Mouse (Mus musculus): Measurements from ENCODE around the gene Gucd1. TPM values are rescaled to one million over a fixed set of nuclear protein-coding genes. Genes with fewer than 3 reads are reported as not detected.
"Not testable (repeated sequence)": the region's sequence is repeated elsewhere in the genome, so short reads cannot be mapped to it uniquely, and the experiment has no call there.

The Gucd1 gene
- total RNA-seq, 1 experiment from 2014 or later = 28.8 TPM

DNA sequence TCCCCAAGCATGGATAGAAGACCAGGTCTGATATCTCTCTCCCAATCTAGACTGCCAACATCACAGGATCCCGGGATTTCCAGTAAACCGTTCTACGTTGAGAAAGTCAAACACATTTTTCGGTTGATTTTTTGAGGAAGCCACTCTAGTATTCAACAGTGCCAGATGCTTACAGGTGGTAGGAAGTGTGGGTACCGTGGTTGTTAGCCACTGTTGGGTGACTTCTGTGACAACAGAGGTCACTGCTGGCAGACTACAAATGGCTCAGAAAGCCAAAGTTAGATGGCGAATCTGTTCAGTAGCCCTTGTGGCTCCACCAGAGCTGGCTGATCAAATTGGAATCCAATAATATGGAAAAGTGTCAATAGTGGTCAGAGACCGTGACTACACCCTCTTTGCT lies 14.1 kb downstream of the Gucd1 start:
- DNase-seq = no peak

DNA sequence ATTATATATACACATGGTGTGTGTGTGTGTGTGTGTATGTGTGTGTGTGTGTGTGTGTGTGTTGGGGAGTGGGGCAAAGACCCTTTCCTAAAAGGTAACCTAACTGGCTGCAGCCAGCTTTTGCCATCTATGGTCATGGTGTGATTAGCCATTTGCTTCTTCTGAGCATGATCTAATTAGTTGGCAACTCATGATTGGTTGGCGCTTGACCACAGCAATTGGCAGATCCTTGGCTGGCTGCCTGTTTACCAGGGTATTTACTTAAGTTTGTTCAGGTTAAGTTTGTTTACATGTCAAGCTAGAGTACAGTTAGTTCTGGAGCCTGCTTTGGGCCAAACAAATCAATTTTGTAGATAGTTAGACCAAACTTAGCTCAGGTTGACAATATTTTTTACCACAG lies 16.1 kb downstream of the Gucd1 start:
- no peak for DNase-seq

DNA sequence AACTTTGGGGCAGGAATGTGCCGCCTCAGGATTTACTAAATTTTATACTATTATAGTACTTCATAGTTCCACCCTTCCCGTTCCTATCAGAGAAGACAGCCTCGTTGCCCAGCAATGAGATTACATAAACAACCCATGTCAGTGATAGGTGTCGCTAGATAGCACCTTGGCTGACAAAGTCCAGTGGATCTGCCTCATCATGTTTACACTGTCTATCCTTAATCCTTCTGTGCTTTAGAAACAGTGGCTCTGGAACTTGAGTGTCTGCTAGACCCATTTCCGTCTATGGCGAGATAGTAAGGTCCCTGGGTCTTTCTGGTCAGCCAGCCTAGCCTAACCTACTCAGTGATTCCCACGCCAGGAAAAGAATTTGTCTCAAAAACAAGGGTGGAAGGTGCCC lies 17.4 kb downstream of the Gucd1 start:
- DNase-seq = no peak

DNA sequence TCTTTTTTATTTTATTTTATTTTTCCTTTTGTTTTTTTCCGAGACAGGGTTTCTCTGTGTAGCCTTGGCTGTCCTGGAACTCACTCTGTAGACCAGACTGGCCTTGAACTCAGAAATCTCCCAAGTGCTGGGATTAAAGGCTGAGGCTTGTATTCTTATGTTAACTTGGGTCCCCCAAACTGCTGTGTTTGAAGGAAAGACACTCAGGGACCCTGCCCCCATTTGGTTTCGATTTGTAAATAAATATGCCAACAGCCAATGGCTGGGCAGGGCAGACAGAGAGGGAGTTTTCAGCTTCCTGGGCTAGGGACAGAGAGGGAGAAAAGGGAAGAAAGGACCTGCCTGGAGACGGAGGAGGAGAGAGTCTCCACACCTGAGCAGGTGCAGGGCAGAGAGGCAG lies 18.0 kb downstream of the Gucd1 start:
- no peak for DNase-seq

DNA sequence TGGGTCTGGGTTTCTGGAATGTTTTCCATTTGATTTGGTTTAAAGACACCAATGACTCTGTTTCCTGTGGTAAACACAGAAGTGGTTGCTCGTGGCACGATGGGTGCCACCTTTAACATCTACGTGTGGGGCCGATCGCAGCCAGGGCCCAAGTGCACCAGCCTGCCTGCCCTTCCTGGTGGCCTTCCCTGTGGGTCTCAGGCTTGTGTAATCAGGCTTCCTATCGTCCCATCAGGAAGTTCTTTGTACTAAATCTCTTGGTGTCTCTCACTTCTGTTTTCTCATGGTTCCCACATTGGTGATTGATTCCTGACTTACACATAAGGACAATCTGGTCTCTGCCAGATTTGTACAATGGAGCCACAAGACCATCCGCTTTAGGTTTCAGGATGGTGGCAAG lies 18.6 kb downstream of the Gucd1 start:
- not testable (repeated sequence) for DNase-seq

DNA sequence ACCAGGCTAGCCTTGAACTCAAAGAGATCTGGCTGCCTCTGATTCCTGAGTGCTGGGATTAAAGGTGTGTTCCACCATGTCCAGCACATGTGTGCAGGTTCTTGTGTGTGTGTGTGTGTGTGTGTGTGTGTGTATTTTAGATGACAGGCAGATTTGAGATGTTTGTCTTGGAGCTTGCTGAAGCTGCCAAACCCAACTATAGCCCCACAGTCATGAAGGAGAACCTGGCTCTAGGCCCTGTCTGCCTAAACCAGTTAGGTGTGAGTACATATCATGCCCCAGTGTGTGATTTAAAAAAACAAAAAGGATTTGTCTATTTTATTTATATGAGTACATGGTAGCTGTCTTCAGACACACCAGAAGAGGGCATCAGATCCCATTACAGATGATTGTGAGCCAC lies 21.9 kb downstream of the Gucd1 start:
- no peak for DNase-seq

DNA sequence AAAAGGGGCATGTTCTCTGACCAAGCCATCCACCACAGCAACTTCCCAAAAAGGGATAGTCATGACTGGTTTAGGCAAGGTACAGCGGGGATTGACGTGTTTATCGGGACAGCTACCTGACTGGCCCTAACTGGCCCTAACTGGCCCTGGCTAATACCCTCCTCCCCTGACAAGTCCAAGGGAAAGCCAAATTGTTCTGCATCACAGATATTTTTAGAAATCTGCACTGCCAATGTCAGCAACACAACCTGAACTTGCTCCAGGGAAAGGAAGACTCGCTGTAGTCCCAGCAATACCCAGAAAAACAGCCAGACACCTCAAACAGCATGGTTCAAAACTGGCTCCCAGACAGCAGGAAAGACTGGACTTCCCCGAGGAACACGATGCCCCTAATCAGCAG lies 22.5 kb downstream of the Gucd1 start:
- no peak for DNase-seq

DNA sequence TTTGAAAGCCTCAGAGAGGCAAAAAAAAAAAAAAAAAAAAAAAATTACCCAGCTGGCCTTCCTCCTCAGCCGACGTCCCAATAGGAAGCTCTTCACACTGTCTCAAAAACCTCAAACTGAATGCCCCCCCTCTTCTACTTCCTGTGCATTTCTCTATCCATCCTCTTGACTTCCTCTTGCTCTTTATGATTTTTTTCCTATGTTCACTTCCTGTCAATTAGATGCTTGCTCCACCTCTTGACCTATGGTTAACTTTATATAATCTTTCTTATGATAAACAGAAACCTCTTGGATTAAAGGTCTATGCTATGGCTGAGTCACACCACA lies 25.9 kb downstream of the Gucd1 start:
- no peak for DNase-seq

DNA sequence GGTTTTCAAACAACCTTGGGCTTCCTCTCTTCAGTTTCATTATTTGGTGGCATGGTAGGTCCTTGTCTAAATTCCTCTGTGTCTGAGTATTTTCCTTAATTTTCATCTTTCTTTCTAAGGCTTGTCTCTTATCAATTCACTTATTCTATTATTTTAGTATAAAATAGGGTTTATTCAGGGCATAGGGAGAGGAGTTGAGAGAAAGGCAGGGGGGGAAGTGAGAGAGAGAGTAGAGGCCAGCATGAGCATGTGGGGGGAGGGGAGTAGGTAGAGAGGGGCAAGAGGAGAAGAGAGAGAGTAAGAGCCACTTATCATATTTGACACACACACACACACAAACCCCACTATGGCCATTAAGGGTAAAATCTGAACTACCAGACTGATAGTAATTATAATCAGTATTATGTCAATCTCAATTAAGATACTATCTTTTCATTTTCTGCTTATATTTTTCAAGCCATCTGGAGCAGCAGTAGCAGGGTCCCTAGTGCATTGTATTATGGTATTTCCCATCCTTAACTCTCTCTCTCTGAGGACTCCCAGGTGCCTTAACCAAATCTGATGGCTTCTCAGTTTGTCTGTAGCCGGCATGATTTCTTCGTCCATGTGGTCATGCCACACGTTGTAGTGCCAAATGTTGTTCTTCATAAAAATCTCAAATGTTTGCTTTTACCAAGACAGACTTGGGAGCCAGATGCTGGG lies 26.4 kb downstream of the Gucd1 start:
- DNase-seq = no peak

DNA sequence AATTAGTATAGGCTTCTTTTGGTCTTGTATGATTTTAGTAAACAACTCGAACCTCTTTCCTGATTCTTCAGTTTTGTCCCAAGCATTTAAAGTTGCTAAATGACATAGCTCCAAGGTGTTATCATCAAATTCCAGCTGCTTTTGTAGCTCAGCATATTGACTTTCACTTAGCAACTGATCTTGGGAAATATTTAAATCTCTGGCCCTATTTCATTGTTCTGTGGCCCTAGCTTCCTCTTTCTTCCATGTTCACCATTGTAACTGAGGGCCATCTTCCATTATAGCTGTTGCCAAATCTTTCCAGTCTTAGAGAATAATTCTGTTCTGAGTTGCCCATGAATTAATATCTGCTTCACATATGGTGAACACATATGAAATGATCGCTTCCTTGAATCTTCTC lies 27.0 kb downstream of the Gucd1 start:
- no peak for DNase-seq

DNA sequence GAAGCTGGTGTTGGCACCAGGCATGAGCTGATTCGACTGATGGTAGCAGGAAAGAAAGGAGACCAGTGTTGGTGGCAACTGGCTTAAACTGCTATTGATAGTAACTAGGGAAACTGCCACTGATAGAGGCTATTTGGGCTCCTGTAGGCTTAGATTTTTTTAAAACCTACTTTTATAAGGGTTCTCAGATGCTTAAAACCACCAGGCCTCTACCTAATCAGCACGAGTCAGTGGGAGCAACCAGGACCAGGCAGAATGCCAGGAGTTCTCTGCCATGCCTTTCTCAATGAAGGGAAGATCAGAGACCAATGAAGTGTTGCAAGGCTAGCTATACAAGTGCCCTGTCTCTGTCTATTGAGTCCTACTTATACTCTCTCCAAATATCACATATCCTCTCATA lies 28.2 kb downstream of the Gucd1 start:
- no peak for DNase-seq

DNA sequence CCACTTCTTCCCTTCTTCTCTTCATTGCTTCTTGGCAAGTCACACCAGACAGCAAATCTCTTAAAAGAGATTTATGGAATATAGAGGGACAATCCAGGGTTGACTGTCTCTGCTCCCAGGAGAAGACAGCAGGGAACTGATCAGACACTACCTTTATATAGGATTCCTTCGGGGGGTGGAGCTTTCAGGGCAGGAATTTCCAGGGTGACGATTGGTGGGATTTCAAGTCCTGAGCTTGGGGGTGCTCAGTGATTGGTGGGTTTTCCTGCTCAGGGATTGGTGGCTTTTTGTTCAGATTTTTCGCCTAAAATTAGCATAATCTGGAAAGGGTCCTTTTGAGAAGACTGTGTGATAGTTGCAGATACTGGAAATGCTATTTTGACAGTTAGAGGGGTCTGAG lies 30.6 kb downstream of the Gucd1 start:
- no peak for DNase-seq

DNA sequence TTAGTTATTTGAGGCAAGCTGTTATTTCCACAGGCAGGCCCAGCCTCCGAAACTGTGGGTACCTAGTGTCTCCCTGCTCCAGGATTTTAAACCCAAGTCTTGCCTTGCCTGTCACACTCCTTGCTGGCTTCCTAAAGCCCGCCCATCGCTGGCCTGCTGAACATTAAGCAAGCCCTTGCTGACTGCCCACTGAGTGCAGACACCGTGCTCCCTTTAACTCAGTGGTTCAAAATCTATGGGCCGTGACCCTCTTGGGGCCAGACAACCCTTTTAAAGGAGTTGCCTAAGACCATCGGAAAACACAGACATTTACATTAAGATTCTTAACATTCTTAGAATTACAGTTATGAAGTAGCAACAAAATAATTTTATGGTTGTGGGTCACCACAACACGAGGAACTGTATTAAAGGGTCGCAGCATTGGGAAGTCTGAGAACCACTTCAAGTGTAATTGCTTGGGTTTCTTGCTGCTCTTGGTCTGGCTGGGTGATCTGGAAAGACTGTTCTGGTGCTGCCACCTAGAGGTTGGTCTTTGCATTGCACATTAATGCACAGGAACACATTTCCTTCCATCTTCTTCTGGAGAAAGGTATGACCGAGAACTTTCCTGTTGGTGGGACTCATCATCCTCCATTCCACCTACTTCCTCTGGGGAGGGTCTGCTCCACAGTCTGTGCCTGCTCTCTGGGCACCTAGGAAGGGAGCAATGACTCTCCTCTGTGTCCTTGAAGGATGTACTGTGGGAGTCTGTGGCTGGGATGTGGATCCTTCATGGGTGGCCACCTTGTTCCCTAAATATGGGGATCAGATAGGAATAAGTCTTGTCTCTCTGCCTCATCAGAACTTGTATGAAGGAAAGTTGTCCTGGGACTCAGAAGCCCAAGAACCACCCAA lies 31.4 kb downstream of the Gucd1 start:
- DNase-seq = peak; percentile 75

DNA sequence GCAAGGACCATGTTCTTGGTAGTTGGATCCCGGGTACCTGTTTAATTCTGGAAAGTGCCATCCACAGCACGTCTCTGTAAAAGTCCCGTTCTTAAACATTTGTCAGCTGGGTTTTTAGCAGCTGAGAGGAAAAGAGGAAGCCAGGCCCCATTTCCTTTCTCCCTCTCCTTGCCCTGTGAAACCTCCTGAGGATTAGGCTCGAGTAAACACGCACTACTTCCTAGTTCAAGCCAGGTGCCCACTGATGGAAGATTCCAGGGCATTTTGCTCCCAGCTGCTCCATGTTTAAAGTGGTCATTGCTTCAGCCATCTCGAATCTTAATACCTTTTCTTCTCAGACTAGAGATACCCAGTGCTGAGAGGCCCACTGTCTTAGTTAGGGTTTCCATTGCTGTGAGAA lies 33.0 kb downstream of the Gucd1 start:
- DNase-seq = no peak

DNA sequence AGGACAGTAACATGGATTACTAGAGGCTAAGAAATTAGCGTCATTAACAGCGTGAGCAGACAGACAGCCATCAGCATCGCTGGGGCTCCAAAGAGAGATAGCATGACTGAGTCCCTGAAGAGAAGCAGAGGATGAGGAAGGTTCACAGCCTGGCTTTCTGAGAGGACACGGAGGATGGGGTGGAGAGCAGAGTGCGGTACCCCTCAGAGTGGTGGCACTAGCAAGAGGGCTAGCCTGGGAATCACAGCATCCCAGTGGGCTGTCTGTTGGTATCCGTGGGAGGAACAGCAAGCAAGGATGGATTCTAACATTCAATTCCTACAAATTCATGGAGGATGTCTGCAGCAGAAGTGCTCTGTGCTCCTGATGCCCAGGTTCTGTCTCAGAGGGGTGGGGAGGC lies 33.7 kb downstream of the Gucd1 start:
- no peak for DNase-seq

DNA sequence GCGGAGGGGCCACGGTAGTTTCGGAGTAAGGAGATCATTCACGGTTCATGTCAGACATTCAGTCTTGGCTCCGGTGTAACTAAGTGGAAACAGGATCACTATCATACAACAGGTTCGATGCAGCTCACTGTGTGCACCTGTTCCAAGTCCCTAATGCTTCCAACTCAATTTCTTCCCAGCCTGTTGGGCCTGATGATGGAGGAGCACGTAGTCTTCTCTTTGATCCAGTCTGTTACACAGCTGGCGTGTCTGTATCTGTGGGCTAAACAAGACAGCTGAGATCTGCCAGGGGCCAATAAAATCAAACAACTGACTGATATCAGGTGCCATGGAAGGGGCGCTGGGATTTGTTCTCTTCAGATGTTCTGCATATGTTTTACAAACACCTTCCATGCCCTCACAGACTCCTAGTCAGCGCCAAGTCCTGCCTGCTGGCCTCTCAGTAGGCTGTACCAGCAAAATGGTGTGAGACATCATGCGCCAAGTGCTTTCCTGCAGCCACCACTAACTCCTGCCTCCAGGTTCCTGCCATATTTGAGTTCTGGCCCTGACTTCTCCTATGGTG lies 34.8 kb downstream of the Gucd1 start:
- no peak for DNase-seq

DNA sequence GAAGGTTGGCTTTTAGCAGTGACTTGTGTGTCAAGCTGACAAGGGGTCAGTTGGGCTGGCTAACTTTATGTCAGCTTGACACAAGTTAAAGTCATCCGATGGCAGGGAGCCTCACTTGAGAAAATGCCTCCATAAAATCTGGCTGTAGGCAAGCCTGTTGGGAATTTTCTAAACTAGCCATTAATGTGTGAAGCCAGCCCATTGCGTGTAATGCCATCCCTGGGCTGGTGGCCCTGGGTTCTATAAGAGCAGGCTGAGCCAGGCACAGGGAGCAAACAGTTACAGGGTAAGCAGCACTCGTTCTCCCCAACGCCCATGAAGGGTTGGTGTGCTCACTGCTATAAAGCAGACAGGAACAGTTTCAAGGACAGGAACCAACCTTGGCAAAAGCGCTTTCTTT lies 35.5 kb downstream of the Gucd1 start:
- DNase-seq = no peak

DNA sequence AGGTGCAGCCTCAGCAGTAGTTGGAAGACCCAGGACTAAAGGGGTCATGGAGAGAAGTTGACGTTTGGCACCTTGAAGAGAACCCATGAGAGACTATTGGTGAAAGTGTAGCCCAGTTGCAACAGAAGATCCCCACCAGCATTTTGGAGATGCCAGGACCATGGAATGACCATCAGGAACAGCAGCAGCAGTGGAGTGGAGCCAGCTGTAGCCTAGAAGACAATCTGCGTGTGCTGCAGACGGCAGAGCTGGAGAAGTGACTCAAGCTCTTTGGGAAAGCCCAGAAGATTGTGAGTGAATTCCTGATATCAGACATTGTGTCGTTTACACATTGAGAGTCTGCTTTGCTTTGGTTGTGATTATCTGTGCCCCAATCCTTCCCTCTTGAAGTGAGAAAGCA lies 36.1 kb downstream of the Gucd1 start:
- no peak for DNase-seq

DNA sequence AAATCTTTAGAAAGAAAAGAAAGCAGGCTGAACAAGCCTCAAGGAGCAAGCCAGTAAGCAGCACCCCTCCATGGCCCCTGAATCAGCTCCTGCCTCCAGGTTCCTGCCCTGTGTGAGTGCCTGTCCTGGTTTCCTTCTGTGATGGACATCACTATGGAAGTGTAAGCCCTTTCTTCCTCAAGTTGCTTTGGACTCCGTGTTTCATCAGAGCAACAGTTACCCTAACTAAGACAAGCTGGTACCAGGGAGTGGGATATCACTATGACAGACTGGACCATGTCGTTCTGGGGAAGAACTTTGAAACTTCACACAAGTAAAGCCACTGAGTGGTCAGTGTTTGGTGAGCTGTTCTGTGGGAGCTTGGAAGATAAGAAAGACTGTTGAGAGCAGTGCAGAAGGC lies 37.8 kb downstream of the Gucd1 start:
- DNase-seq = no peak

DNA sequence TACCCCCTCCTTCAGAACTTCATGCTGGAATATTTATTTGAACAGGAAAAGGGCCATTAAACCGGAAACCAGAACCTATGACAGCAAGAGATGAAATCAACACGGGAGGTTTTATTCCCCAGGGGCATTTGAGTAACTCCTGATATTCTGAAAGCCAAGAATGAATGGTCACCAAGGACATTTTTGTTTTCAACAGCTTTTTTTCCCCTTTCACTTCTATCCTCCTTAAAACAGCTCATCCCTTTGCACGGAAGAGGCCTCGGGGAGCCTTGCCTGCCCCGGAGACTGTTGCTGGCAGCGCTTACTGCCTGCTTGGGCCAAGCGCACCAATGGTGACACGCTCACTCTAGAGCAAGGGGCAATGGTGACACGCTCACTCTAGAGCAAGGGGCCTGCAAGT lies 40.7 kb downstream of the Gucd1 start:
- peak; percentile 13 for DNase-seq

DNA sequence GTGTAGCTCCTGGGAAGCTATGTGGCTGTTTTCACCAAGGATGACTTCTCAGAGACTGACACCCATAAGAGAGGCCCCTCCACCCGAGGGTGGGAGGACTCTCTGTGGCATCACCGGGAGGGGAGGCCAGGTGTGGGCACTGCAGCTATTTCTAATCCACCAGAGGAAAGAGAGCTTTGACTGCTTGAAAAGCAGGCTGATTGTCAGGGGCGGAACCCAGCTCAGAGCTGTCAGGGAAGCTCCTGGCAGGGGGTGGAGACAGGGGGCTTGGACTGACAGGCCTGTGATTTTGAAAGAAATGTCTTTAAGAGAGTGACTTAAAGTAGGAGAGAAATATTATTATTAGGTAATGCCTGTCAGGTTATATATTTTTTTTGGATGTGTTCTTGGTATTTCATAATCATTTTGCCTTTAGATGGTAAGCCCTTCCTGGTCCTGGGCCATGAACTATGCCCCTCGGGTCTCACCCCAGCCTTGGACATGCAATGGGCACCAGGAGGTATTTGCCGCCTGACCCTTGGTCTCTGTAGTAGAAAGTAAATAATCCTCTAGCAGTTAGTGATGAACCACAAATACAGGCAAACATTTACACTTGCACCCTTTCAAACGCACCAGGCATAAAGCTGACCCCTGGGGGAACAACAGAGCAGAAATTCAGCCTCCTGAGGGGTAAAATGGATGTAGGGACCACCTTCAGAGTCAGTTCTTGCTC lies 42.5 kb downstream of the Gucd1 start:
- DNase-seq = not testable (repeated sequence)

DNA sequence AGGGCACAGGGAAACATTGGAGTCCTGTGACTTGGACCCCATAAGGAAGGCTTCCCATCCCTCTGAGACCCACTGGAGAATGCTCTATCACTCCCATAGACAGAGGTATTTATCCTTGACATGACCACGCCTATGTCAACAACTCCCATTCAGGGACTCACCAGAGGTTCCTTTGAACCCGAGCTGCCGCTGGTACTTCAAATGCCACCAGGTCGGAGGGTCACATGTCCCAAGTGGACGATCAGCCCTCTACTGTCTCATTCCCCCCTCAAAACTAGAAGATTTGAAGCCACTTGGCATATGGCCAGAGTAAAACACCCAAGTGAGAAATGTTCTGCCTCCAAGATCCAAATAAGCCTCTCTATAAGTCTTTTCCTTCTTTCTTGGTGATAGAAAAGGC lies 43.2 kb downstream of the Gucd1 start:
- no peak for DNase-seq

DNA sequence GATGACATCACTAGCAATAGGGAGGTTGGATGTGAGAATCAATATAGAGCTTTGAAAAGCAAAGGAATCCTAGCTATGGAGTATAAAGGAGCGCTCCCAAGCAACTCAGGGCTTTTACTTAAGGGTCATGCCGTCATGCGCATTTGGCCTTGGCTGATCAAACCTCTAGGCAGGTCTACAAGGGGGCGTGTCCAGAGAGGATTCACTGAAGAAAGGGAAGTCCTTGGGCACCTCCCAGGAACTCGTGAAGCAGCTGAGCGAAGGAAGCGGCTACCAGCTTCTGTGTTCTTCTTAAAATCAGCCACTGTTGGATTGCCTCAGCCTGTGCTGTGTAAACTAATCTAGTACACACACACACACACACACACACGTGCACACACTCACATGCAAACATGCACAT lies 44.4 kb downstream of the Gucd1 start:
- no peak for DNase-seq
